Mouse (Mus musculus) cerebellum, postnatal 10 days (tissue): Measurements from ENCODE around the gene Rbpj.

ENCODE experiments used
- DNase-seq, 2 experiments: peaks; one replicate each; pipeline ENCODE4 v3.0.0; 2021; ENCODE audit warnings: mixed read lengths in 2 of 2

Rbpj gene

DNA sequence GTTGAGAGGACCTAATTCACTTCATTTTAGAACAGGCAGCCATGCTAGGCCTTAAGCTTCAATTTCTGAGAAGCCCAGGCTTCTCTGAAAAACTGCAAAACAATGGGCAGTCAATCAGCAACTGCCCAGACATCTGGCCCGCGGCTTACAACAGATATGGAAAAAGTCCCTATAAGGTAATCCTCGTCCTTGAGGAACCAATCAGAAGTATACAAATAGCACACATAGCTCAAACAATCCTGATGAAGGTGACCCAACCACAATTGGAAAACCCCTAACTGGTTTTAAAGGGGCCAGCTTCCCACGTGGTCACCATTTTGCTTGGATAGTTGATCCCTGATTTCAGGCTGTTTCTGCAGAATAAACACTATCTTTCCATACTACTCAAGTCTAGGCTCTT, 89.0 kb downstream of the Rbpj start:
- no peak for DNase-seq

DNA sequence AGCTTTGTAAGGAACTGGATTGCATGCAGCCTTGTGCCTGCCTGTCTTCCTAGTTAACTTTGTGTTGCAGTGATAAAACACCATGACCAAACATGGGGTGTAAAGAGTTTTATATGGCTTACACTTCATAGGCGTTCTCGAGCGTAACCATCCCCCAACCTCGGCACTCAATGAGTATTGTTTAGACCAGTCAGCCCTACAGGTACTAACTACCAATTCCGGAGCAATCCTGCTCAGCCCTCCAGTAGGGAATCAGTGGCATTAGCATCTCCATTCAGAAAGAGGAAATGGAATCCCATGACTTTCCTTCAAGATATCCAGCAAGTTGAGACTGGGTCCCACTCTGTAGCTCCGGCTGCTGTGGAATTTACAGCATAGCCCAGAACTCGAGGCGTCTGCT, 89.5 kb downstream of the Rbpj start:
- DNase-seq: no peak

DNA sequence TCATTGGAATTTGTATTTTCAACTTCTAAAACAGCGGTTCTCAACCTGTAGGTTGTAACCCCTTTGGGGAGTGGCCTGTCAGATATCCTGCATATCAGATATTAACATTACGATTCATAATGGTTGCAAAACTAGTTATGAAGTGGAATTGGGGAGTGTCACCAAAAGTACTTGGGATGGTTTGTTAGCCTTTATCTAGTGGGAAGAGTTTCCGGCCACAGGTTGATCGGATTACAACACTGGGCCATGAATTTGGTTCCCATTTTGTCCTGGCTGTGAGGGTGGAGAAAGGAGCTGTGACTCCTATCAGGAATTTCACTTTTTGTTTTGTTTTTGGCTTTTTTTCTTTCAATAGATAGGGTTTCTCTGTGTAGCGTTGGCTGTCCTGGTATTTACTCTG, 90.0 kb downstream of the Rbpj start:
- DNase-seq: no peak

DNA sequence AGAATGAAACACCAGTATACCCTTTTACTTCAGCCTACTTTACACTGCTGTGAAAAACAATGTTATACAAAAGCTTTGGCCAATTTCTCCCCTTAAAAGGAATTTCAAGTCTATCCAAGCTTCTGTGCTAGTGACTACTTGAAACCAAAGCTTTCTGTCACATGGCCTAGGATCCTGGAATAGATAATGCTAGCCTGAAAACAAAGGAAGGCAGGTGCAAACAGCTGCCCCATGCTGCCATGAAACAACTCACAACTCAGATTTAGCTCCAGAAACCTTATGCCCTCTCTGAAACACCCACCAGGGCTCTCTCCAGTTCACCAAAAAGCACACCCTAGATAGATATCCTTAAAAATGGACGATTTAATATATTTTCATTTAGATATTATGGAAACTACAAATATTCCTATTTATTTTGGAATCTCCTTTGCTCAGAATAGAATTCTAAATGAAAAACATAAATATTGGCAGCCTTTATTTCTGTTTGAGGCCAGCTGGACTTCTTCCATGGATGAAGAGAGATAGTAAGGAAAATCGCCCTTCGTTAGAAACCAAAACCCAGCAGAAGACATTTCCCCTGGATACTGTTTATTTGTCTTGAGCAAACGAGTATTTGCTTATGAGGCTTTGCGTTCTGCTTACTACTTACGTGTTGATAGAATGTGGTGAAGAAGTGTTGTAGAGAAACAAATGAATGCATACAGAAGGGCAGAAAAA, 91.8 kb downstream of the Rbpj start:
- no peak for DNase-seq

DNA sequence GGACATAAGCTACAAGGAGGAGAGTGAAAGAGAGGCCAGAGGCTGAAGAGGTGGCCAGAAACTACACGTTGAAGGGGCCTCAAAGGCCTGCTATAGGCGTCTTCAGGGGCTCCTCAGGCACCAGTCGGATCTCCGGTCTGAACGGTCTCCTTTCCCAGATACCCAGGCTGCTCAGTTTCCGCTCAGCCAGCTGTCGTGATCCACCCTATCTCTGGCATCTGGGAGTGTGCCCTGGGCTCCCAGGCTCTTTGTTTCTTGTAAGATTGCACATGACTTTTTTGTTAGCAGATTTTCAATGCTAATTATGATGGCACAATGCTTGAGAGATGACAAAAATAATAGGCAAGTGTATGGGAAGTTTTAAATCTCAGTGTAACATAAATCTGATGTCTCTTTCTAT, 95.2 kb downstream of the Rbpj start:
- no peak for DNase-seq

DNA sequence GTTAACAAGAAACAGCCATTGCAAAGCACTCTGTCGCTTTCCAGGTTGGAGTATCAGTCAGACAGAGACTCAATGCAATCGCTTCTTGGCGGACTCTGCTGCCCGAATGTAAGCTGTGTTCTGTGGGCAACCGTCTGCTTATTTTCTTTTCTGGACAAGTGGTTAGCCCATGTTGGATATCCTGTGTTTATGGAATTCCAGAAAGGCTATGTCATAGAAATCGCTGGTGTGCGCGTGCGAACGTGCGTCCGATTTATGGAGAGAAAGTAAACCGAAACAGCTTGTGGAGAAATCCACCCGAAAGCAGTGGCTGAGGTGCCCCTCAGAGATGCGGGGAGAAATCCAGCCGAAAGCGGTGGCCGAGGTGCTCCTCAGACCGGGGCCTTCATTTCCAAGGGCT, 98.4 kb downstream of the Rbpj start:
- DNase-seq: no peak

DNA sequence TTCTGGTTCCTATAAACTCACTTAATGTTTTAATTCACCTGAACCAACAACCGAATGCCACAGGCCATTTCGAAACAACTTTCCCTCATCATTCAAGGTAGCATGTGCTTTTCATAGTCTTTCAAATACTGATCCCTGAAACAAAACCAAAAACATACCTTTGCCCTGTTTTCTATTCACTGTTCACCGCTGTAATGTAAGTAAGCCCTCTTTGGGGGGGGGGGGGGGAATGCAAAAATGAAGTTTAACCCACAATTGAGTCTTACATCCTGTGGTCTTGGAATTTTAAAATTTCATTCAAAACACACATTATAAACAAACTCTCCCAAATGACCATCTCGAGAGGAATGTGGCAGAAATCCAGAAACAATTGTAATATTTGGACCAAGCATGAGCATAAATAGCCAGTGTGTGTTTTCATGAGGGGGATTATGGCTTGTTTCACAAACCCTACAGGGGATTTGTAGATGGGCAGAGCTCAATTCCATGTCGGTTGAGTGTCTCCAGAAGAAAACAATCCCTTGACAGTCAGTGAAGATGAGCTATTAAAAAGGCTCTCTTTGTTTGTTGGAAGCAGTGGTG, 99.4 kb downstream of the Rbpj start:
- DNase-seq: no peak

DNA sequence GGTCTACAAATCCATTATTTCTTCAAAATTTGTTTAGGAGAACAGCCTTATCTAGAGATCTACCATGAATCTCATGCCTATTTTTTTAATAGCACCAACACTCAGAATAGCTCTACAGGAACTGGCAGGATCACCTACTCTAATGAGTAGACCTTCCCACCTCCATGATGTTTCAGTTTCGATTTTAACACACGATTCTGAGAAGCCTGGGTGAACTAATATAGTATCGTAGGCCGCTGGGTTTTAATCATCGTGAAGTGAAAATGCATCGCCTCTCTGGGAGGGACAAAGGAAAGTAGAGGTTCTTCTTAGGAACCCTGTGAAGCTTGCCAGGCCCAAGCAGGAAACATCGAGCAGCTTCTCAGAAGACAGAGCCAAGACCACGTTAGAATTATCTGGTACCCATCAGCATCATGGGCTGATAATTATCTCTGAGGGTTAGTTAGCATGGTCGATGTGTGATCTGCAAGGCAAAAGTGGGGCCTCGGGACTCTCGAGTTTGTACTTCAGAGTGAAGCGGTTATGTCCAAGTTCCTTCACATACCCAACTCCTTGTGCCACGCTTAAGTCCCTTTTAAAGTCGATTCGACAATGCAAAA, 100.6 kb downstream of the Rbpj start:
- DNase-seq: no peak

DNA sequence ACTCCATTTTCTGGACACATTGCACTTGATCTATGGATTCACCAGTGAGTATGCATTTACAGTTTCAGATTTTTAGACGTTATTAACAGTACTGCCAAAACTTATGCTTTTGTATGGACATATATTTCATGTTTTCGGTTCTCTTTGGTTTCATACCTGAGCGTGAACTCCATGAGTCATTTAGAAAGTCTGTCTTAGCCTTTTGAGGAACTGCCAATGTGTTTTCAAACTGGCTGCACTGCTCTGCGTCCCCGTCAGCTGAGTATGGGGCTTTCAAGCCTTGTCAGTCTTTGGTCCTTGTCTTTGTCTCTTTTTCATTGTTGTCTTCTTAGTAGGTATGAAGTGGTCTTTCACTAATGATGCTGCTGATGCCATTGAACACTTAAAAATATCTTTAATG, 106.5 kb downstream of the Rbpj start:
- no peak for DNase-seq

DNA sequence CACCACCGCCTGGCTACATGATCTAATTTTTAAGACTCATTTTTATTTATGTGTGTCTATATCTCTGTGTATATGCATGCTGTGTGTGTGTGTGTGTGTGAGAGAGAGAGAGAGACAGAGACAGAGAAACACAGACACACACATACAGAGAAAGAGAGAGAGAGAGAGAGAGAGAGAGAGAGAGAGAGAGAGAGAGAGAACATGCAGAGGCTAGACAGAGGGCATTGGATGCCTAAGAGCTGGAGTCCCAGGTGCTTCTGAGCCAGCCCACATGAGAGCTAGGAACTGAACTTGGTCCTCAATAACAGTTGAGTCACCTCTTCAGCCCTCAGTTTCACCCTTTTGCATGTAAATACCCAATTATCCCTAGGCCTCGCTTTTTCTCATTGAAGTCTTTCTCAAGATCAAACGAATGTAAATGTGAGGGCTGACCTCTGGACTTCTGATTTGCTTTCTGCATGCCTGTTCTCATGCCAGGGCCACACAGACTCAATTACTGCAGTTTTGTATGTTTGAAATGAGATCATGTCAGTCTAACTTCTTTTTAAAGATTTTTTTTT, 109.0 kb downstream of the Rbpj start:
- no peak for DNase-seq

DNA sequence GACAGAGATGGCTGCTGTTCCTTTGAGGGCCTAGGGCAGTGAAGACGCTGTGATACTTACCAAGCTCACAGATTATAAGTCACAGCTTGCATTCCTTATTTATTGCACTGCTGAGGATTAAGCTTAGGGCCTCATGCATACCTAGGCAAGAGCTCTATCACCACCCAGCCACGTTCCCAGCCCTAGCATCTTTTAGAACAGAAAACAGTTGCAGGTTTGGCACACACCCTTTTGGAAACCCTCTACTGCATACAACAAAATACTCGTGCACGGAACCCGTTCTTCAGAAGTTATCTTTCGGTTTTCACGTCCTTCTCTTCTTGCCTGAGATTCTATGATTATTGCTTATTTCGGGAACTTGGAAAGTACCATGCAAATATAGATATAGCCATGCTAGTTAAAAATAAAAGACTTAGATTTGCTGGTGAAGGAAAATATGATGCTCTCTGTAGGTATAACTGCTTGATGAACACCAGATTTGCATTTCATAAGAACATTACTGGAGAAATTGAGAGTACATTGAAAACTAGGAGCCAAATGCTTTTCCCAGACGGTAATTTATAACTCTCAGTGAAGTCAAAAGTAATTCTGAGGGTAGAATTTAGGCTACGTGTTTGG, 111.4 kb downstream of the Rbpj start:
- DNase-seq: no peak

DNA sequence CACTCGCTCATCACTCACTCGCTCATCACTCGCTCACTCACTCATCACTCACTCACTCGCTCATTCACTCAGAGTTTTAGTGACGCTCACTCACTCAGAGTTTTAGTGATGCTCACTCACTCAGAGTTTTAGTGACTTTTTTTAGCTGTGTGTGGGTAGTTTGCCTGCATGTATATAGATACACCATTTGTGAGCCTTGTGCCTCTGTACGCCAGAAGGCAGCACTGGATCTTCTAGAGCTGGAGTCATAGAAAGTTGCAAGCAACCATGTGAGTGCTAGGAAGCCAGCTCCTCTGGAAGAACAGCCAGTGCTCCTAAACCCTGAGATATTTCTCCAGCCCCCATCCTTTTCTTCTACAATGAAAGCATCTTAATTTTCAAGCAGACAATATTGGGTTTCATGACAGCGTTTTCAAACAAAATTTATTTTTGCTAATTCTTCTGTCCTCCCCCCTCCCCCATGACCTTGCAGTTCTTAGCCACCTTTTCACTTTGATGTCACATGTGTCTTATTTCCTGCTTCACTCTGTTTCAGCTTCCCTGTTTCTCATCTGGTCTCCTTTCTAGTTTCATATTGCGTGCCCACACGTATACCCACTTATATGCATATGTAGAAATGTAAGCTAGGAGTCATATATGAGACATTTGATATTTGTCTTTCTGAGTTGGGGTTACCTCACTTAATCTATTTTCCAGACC, 118.3 kb downstream of the Rbpj start:
- no peak for DNase-seq

DNA sequence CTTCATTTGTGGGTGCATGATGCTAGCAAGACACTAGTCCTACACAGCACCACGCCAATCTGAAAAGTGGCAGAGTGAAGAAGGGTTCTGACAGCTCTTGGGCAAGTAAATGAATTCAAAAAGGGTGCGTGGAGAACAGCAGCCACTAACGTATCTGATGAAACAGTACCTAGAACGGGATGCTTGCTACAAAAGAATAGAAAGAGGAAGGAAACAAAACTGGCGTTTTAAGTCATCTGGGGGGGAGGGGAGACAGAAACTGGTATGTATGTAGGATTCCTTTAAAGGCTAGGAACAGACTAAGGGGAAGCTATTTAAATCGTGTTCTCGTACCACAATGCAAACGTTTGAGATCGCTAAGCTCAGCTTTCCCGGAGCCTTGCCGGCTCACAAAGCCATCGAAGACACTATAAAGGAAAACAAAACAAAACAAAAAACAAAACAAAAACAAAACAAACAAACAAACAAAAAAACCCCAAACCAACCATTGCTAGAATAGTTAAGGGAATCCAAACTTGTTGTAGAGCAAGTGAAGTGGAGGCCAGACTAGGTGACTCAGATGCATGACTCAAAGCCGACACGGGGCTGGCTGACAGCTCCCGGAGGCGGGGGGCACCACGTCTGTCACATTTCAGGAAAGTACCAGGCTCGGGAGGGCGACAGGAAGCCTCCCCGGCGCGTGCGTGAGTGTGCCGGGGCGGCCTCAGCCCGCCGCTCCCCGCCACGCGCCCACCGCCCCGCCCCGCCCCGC, 122.6 kb downstream of the Rbpj start:
- DNase-seq: peak in 1 of 2 experiments; percentile 11

DNA sequence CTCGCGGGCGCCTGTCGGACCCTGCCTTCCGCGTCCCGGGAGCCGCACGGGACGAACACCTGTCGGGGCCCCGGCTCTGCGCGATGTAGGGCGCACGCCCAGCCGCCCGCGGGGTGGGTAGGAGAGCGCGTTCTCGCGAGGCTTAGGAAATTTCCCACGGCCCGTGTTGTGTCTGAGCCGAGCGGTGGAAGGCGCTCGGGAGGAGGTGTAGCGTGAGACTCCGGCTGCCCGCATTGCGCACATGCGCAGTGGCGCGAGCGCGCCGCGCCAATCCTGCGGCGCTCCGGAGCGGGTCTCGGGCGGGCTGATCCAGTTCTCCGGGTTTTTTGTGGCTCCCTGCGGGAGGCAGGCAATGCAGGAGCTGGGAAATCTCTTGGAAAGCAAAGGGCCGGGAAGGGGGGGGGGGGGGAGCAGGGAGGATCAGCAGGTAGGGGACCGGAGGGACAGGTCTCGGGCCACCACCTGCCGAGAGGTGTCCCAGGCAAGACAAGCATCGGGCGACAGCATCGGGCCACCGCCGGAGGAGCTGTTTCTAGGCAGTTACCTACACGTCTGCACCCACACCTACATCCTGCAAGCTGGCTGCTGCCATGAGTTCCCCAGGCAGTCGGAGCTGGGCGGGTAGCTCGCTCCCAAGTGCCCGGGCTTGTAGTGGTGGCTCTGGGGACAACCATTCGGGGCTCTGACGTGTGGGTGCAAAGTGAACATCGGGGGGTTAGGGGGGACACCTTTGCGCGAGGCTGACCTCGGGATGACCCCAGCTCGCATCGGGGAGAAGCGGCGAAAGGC, 123.4 kb downstream of the Rbpj start:
- peak; percentile 98 to 99 for DNase-seq

DNA sequence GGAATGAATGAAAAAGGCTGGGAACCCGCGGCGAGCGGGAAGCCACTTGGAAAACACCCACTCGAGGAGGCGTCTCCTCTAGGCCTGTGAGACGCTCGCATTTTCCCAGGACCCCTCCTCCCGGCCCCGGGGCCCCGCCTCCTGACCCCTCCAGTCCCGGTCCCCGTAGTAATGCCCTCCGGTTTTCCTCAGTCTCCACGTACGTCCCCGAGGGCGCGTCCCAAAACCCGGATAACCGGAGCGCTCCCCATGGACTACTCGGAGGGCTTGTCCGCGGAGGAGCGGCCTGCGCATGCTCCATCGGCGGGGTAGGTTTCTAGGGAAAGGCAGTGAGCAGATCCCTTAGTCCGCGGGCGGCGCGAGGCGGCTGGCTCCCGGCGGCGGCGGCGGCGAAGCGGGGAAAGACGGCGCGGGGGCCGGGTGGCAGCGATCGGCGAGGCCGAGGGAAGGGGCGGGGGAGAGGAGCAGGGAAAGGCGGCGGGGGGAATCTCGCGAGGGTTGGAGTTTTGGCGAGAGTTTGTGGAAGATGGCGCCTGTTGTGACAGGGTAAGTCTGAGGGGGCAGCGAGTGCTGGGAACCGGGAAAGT, 124.3 kb downstream of the Rbpj start:
- DNase-seq: peak; percentile 99 to 100

DNA sequence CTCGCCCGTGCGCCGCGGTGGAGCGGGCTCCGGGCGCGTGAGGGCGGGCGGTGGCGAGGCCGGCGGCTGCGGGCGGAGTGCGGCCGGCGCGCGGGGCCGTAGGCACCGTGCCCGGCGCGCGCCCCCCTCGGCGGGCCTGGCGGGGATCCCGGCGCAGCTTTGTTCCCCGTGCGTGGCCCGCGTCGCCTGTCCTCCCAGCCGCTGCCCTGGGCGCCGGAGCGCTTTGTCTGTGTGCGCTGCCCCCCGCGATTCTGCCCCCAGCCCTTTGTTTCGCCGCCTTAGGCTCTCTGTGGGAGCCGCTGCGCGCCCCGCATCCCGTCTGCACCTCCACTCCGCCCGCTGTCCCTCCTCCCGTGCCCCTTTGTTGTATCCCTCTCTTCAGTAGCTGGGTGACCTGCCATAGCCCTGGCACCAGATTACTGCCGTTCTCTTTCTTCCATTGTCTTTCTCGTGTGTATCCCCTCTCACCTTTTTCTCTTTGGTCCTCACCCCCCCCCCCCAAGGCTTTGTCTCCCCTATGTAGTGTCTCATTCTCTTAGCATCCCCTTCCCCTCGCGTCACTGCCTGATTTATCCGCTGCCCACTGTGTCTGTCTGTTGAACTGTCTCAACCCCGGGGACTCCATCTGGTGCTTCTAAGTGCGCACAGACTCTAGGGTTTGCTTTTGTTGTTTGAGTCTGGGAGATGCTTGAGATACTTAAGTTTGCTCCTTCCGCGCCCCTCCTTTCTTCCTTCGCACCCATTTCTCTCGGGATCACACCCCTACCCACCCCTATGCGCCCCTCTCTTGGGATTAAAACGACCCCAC, 125.1 kb downstream of the Rbpj start:
- DNase-seq: peak; percentile 67

DNA sequence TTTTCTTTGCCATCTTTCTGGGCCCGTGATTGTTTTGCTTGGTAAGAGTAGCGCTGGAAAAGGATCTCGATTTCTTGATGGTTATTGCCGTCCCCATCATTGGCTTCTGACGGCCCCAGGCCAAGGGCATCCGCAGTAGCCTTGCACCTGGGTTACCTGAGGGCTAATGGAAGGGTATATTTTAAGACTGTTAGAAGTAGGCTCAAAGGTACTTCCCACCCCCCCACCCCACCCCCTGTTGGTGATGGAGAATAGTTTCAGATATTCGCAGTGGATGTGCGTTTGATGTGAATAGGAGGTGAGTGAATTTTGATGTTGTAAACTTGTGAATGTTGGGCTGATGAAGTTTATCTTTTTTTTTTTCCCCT, 125.7 kb downstream of the Rbpj start:
- DNase-seq: no peak

DNA sequence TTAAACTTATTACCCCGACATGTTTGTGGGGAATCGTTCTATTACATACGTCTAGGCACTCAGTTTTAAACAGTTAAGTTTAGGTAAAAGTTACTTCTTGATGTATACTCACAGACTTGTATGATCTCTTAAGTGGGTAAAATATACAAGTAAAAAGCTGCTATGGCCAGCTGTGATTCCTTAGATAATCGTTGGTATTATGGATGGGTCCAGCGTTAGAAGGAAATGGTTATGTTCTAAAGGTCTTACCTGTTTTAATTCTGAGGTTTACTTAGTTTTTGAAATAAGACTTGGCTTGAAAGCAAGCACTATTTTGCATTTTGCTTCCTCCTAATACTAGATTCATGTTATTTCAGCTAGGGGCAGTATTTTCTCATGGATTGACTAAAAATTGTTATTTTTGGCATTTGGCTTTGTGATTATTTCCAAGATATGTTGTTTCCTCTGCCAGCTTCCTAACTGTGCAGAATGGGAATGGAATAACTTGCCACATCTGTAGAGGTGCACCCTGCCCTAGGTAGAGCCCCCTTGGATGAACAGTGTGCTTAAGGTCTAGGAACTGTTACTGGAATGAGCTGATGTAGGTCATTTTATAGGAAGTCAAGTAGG, 127.2 kb downstream of the Rbpj start:
- DNase-seq: no peak

DNA sequence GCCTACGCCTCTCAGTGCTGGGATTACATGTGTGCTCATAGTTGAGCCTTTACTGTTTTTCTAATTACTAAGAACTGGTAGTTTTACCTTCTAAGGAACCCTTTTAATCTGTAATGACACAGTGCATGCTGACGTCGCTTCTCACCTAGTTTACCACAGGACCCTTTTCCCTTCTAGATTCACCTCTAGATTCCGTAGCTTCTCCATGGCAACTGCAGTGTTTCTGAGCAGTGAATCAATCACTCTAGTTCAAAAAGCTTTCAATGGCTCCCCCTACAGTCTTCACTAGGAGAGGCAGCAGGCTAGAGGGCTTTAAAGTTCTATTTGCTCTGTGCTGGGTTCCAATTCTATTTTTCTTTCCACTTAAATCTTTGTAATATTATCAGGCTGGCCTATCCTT, 128.3 kb downstream of the Rbpj start:
- peak; percentile 60 to 73 for DNase-seq

DNA sequence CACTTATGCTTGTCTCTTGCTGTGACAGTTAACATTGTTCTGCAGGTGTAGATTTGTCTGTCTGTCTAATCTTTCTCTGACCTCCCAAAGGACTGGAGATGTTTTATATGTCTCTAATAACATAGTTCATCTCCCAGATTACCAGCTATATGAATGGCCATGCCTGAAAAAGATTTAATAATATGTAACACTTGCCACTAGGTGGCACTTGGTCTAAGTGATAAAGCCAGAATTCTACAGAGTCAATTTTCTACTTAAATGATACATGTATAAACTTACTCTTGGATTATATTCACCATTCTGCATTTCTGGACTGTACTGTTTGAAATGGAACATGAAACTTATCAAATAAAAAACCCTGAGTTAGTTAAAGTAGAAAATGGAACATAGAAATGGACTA, 132.6 kb downstream of the Rbpj start:
- DNase-seq: peak in 1 of 2 experiments; percentile 38
